Mouse (Mus musculus) MEL (cell line): ENCODE results near the gene Ppp1r14d. TPM values are rescaled to one million over a fixed set of nuclear protein-coding genes. Genes with fewer than 3 reads are reported as not detected.

Experiments
- DNase-seq: peaks from one replicate; pipeline ENCODE4 v3.0.0; 2011; ENCODE audit warnings: low read depth, low spot score
- H3K27ac ChIP-seq: 2 replicates; pipeline ENCODE4 v1.5.1; 2012; ENCODE audit warnings: low read depth, mild to moderate bottlenecking, control low read depth, low read length, moderate library complexity; ENCODE audit not compliant: control insufficient read depth
- H3K27me3 ChIP-seq, 2 experiments: fragments of 150-350 bp in 1 of 2; sonication (generic) in 1 of 2; 2 replicates each; pipeline ENCODE4 v1.6.1; 2012; ENCODE audit warnings: low read length in 2 of 2, mild to moderate bottlenecking in 2 of 2, improper control_type of control experiment in 1 of 2, moderate library complexity in 1 of 2; ENCODE audit not compliant: insufficient read depth in 2 of 2, control insufficient read depth in 1 of 2
- H3K36me3 ChIP-seq, 2 experiments: 2 replicates each; pipeline ENCODE4 v1.6.1; 2012 to 2014; ENCODE audit warnings: low read length in 2 of 2, improper control_type of control experiment in 1 of 2, inconsistent platforms in 1 of 2, mild to moderate bottlenecking in 1 of 2; ENCODE audit not compliant: insufficient read depth in 2 of 2, control insufficient read depth in 1 of 2
- H3K4me1 ChIP-seq, 2 experiments: fragments of 150-350 bp in 1 of 2; sonication (generic) in 1 of 2; 2 replicates each; pipeline ENCODE4 v1.6.1; 2012; ENCODE audit warnings: low read length in 2 of 2, improper control_type of control experiment in 1 of 2, mild to moderate bottlenecking in 1 of 2; ENCODE audit not compliant: insufficient read depth in 2 of 2, control insufficient read depth in 1 of 2
- H3K4me3 ChIP-seq, 2 experiments: fragments of 150-350 bp in 1 of 2; sonication (generic) in 1 of 2; 2 replicates each; pipeline ENCODE4 v1.5.1; 2012; ENCODE audit warnings: low read depth in 2 of 2, low read length in 2 of 2, mild to moderate bottlenecking in 2 of 2, moderate library complexity in 2 of 2, control low read depth in 1 of 2, improper control_type of control experiment in 1 of 2; ENCODE audit not compliant: control insufficient read depth in 1 of 2, insufficient read depth in 1 of 2
- H3K79me2 ChIP-seq: 2 replicates; pipeline ENCODE4 v1.6.1; 2012; ENCODE audit warnings: mild to moderate bottlenecking, low read length, moderate library complexity; ENCODE audit not compliant: control insufficient read depth, poor library complexity, insufficient read depth
- H3K9ac ChIP-seq: 2 replicates; pipeline ENCODE4 v1.6.1; 2012; ENCODE audit warnings: low read depth, mild to moderate bottlenecking, control low read depth, low read length, moderate library complexity; ENCODE audit not compliant: control insufficient read depth, poor library complexity, severe bottlenecking
- H3K9me3 ChIP-seq: fragments of 150-350 bp; sonication (generic); replicated peaks from 2 replicates; pipeline ENCODE4 v1.6.1; 2012; ENCODE audit warnings: mild to moderate bottlenecking, low read length, improper control_type of control experiment, moderate library complexity; ENCODE audit not compliant: insufficient read depth
- BHLHE40 ChIP-seq: IDR thresholded peaks from 2 replicates; pipeline ENCODE4 v1.6.1; 2012; ENCODE audit warnings: low read depth, mild to moderate bottlenecking, inconsistent platforms, low read length, improper control_type of control experiment, borderline replicate concordance
- CTCF ChIP-seq, 3 experiments: IDR thresholded peaks in 2 of 3; conservative IDR thresholded peaks in 1 of 3; 2 replicates each; pipeline ENCODE4 v1.5.1; 2011 to 2012; ENCODE audit warnings: low read length in 3 of 3, low read depth in 2 of 3, mild to moderate bottlenecking in 2 of 3, improper control_type of control experiment in 1 of 3, inconsistent platforms in 1 of 3, mixed read lengths in 1 of 3, moderate library complexity in 1 of 3; ENCODE audit not compliant: control insufficient read depth in 1 of 3, insufficient read depth in 1 of 3, poor library complexity in 1 of 3, severe bottlenecking in 1 of 3
- ELF1 ChIP-seq: IDR thresholded peaks from 2 replicates; pipeline ENCODE4 v1.6.1; 2014; ENCODE audit warnings: low read depth, mild to moderate bottlenecking, inconsistent platforms, low read length, improper control_type of control experiment, moderate library complexity
- EP300 ChIP-seq, 2 experiments: IDR thresholded peaks; 2 replicates each; pipeline ENCODE4 v1.6.1; 2011; ENCODE audit warnings: improper control_type of control experiment in 2 of 2, low read length in 2 of 2, low read depth in 1 of 2, mild to moderate bottlenecking in 1 of 2
- ETS1 ChIP-seq: IDR thresholded peaks from 2 replicates; pipeline ENCODE4 v1.6.1; 2012; ENCODE audit warnings: low read depth, mild to moderate bottlenecking, inconsistent platforms, low read length, improper control_type of control experiment, moderate library complexity
- GABPA ChIP-seq: IDR thresholded peaks from 2 replicates; pipeline ENCODE4 v1.6.1; 2012; ENCODE audit warnings: low read depth, mild to moderate bottlenecking, inconsistent platforms, low read length, improper control_type of control experiment, moderate library complexity
- GATA1 ChIP-seq: IDR thresholded peaks from 2 replicates; pipeline ENCODE4 v1.6.1; 2011; ENCODE audit warnings: low read depth, low read length, improper control_type of control experiment
- JUND ChIP-seq: IDR thresholded peaks from 2 replicates; pipeline ENCODE4 v1.6.1; 2011; ENCODE audit warnings: low read depth, mild to moderate bottlenecking, improper control_type of control experiment, low read length
- KAT2A ChIP-seq: conservative IDR thresholded peaks from 2 replicates; pipeline ENCODE4 v1.6.1; 2012; ENCODE audit warnings: low read depth, low read length, improper control_type of control experiment, inconsistent platforms
- MAFK ChIP-seq: IDR thresholded peaks from 2 replicates; pipeline ENCODE4 v1.6.1; 2011; ENCODE audit warnings: low read depth, mild to moderate bottlenecking, low read length, improper control_type of control experiment, borderline replicate concordance
- MAX ChIP-seq: IDR thresholded peaks from 2 replicates; pipeline ENCODE4 v1.6.1; 2011; ENCODE audit warnings: low read length, improper control_type of control experiment
- MYB ChIP-seq: IDR thresholded peaks from 2 replicates; pipeline ENCODE4 v1.6.1; 2011; ENCODE audit warnings: mild to moderate bottlenecking, low read depth, low read length, improper control_type of control experiment
- MYC ChIP-seq: IDR thresholded peaks from 2 replicates; pipeline ENCODE4 v1.6.1; 2011; ENCODE audit warnings: low read depth, mild to moderate bottlenecking, low read length, improper control_type of control experiment, moderate library complexity
- NELFE ChIP-seq: IDR thresholded peaks from 2 replicates; pipeline ENCODE4 v1.6.1; 2011; ENCODE audit warnings: low read depth, low read length, improper control_type of control experiment
- NRF1 ChIP-seq: IDR thresholded peaks from 2 replicates; pipeline ENCODE4 v1.6.1; 2014; ENCODE audit warnings: low read depth, mild to moderate bottlenecking, inconsistent platforms, low read length, improper control_type of control experiment, moderate library complexity; ENCODE audit not compliant: poor library complexity, insufficient read depth, severe bottlenecking
- POLR2A ChIP-seq, 2 experiments: IDR thresholded peaks; 2 replicates each; pipeline ENCODE4 v1.6.1; 2011 to 2012; ENCODE audit warnings: low read length in 2 of 2, mild to moderate bottlenecking in 2 of 2, control low read depth in 1 of 2, improper control_type of control experiment in 1 of 2, low read depth in 1 of 2, moderate library complexity in 1 of 2; ENCODE audit not compliant: control insufficient read depth in 1 of 2, insufficient read depth in 1 of 2, poor library complexity in 1 of 2
- RCOR1 ChIP-seq: IDR thresholded peaks from 2 replicates; pipeline ENCODE4 v1.6.1; 2012; ENCODE audit warnings: low read depth, mild to moderate bottlenecking, inconsistent platforms, low read length, improper control_type of control experiment
- SIN3A ChIP-seq: IDR thresholded peaks from 2 replicates; pipeline ENCODE4 v1.6.1; 2012; ENCODE audit warnings: low read length, improper control_type of control experiment, inconsistent platforms
- TBP ChIP-seq: IDR thresholded peaks from 2 replicates; pipeline ENCODE4 v1.8.0; 2011; ENCODE audit warnings: low read depth, low read length, improper control_type of control experiment
- USF2 ChIP-seq, 2 experiments: IDR thresholded peaks; 2 replicates each; pipeline ENCODE4 v1.6.1; 2011 to 2012; ENCODE audit warnings: improper control_type of control experiment in 2 of 2, low read length in 2 of 2, borderline replicate concordance in 1 of 2, inconsistent platforms in 1 of 2, low read depth in 1 of 2, mild to moderate bottlenecking in 1 of 2; ENCODE audit not compliant: insufficient read depth in 1 of 2
- ZC3H11A ChIP-seq: IDR thresholded peaks from 2 replicates; pipeline ENCODE4 v1.6.1; 2012; ENCODE audit warnings: low read depth, mild to moderate bottlenecking, inconsistent platforms, low read length, improper control_type of control experiment
- polyA plus RNA-seq, 2 experiments: library from polyadenylated mRNA; stranded (reverse) in 1 of 2; unstranded in 1 of 2; fragments of >175 nt in 1 of 2; fragments of >200 nt in 1 of 2; gene quantifications; 2 replicates each; pipeline versions ENCODE4 v1.2.1 to v1.2.4; 2012; ENCODE audit warnings: low replicate concordance in 2 of 2, low read depth in 1 of 2; ENCODE audit not compliant: insufficient read length in 2 of 2, insufficient read depth in 1 of 2, missing spikeins in 1 of 2
- total RNA-seq: library from RNA; depleted of rRNA; stranded (reverse); fragments of 300-350 nt; gene quantifications from 2 replicates; pipeline ENCODE4 v1.2.3, GENCODE M21; 2012

Ppp1r14d gene
- total and polyA plus RNA-seq, 3 experiments: not detected

DNA sequence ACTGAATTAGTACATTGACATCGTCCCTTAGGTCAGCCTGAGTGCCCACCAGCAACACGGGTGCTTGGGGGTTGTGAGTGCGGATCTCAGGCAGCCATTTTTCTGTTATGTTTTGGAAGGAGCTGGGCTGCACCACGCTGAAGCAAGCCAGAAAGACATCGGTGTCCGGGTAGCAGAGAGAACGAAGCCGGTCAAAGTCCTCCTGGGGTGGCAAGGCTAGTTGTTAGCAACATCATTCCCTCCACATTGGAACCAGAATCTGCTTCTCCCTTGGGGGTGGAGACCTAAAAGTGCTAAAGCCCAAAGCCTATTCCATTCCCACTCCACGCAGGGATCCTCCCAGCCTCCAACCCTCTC, 40.6 kb upstream of the Ppp1r14d start:
- H3K27me3 ChIP-seq: peaks cover 10 to 13% of the 10 kb centered on the region in 2 experiments
- peaks cover 0 to 2% of the 10 kb centered on the region in 2 experiments; a peak in 2 of 4 replicates for H3K4me1 ChIP-seq
- H3K27ac ChIP-seq: no peak overlapping the region
- H3K9ac ChIP-seq: no peak overlapping the region
- TF ChIP-seq BHLHE40: no peak
- TF ChIP-seq ELF1: no peak
- no peak for TF ChIP-seq MAFK
- TF ChIP-seq CTCF (IDR thresholded peaks at IDR 0.05 in 2 of 3, conservative IDR thresholded peaks at IDR 0.05 in 1 of 3; ENCODE audit: control insufficient read depth in 1 of 3, insufficient read depth in 1 of 3, low read depth in 2 of 3, low read length in 3 of 3, poor library complexity in 1 of 3, severe bottlenecking in 1 of 3): no peak
- TF ChIP-seq NRF1: no peak
- TF ChIP-seq SIN3A: no peak
- no peak for TF ChIP-seq ZC3H11A
- TF ChIP-seq MAX: no peak
- no peak for TF ChIP-seq KAT2A
- no peak for TF ChIP-seq USF2 (IDR thresholded peaks at IDR 0.05; ENCODE audit: borderline replicate concordance in 1 of 2, insufficient read depth in 1 of 2, low read depth in 1 of 2, low read length in 2 of 2)
- no peak for TF ChIP-seq GABPA
- TF ChIP-seq TBP: no peak
- no peak for TF ChIP-seq NELFE
- no peak for DNase-seq
- no peaks in the 10 kb centered on the region for H3K36me3 ChIP-seq
- H3K9me3 ChIP-seq: no peaks in the 10 kb centered on the region
- no peak overlapping the region for H3K4me3 ChIP-seq
- no peaks in the 10 kb centered on the region for H3K79me2 ChIP-seq

DNA sequence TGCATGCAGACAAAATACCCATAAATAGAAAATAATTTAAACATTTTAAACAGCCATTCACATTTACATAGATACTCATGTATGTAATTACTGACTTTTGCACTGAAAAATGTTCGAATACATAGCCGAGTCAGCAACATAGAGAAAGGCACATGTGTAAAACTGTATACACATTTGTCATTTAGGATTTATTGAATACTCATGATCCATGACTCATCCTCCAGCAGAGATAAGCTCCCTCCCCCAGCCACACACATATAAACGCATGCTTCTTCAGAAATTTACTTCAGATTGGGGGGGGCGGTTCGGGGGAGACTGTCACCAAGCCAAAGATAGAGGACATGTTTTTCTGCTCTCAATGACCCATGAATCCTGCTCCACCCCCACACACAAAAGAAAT, 34.1 kb upstream of the Ppp1r14d start:
- no peaks in the 10 kb centered on the region; a peak in 2 of 4 replicates for H3K27me3 ChIP-seq
- H3K4me3 ChIP-seq: no peak overlapping the region
- peaks cover 0 to 6% of the 10 kb centered on the region in 2 experiments; a peak in 1 of 4 replicates for H3K36me3 ChIP-seq
- H3K27ac ChIP-seq: no peak overlapping the region
- H3K4me1 ChIP-seq: peaks cover 4 to 17% of the 10 kb centered on the region in 2 experiments; a peak in 3 of 4 replicates
- TF ChIP-seq BHLHE40: peak; percentile 41; the same call in 1 of the 2 replicates
- TF ChIP-seq MYB: no peak
- peak; percentile 31; the same call in 1 of the 2 replicates for TF ChIP-seq MAX
- 0 out of 2 replicates have a peak, but pooled peaks have one; percentile 59 for TF ChIP-seq MYC
- 0 out of 2 replicates have a peak, but pooled peaks have one; percentile 31 for TF ChIP-seq RCOR1
- peak; percentile 28 to 51; a peak in 1 of 4 replicates for TF ChIP-seq EP300 (IDR thresholded peaks at IDR 0.05; ENCODE audit: low read depth in 1 of 2, low read length in 2 of 2)
- peak; percentile 69 for TF ChIP-seq ETS1
- peak; percentile 60 for TF ChIP-seq GATA1
- TF ChIP-seq POLR2A (IDR thresholded peaks at IDR 0.05; ENCODE audit: control insufficient read depth in 1 of 2, insufficient read depth in 1 of 2, low read depth in 1 of 2, low read length in 2 of 2, poor library complexity in 1 of 2): no peak
- TF ChIP-seq JUND: peak; percentile 77; the same call in 1 of the 2 replicates
- peak; percentile 35 for DNase-seq
- no peak overlapping the region for H3K9ac ChIP-seq
- H3K9me3 ChIP-seq: no peaks in the 10 kb centered on the region
- no peaks in the 10 kb centered on the region for H3K79me2 ChIP-seq
